Mouse (Mus musculus) olfactory bulb, adult 2 months (tissue): ENCODE results near the gene Il2ra.

Source experiments
- CTCF ChIP-seq: fragments of 200-500 bp; IDR thresholded peaks from 2 replicates; pipeline ENCODE4 v1.5.1; 2012; ENCODE audit warnings: low read depth, mild to moderate bottlenecking, low read length, moderate library complexity; ENCODE audit not compliant: insufficient read depth
- POLR2A ChIP-seq: fragments of 200-500 bp; IDR thresholded peaks from 2 replicates; pipeline ENCODE4 v1.6.1; 2012; ENCODE audit warnings: mild to moderate bottlenecking, low read depth, low read length, moderate library complexity; ENCODE audit not compliant: insufficient read depth

DNA sequence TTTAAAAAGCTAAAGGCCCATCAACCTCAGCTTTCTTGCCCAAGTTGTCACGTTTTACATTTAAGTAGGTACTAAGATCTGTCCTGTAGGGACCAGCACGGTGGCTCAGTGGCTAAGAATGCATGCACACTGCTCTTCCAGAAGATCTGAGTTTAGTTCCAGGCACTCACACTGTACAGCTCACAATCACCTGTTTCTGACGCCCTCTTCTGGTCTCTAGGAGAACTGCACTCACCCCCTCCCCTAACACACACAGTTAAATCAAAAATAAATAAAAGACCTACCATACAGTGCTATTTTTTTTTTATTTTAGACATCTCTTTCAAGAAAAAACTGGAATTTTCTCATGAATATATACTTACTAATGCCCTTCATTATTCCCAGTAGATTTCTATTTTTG lies 29.5 kb downstream of the Il2ra start:
- no peak for TF ChIP-seq CTCF
- no peak for TF ChIP-seq POLR2A
